Mouse (Mus musculus) NIH3T3 (cell line): Measurements from ENCODE around the gene Ldhd.

Source experiments
- DNase-seq: peaks from one replicate; pipeline ENCODE4 v3.0.0-alpha.2; 2012; ENCODE audit warnings: low read depth

The Ldhd gene

DNA sequence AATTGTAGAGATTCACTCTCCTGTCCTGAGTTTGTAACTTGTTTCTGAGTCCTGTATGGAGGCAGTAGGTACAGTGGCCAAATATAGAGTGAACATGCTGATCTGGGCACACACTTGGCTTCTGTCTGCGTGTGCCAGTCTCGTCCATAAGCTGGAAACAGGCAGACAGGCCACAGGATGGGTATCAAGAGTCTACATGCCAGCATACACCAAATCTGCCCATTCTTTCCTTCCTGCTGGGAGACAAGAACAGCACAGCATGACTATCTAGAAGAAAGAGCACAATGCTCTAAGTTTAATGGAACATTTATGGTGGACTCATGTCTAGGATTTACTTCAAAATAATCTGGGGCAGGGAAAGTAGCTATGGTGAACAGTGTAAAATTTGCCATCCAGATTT, 35.2 kb downstream of the Ldhd start:
- DNase-seq: no peak

DNA sequence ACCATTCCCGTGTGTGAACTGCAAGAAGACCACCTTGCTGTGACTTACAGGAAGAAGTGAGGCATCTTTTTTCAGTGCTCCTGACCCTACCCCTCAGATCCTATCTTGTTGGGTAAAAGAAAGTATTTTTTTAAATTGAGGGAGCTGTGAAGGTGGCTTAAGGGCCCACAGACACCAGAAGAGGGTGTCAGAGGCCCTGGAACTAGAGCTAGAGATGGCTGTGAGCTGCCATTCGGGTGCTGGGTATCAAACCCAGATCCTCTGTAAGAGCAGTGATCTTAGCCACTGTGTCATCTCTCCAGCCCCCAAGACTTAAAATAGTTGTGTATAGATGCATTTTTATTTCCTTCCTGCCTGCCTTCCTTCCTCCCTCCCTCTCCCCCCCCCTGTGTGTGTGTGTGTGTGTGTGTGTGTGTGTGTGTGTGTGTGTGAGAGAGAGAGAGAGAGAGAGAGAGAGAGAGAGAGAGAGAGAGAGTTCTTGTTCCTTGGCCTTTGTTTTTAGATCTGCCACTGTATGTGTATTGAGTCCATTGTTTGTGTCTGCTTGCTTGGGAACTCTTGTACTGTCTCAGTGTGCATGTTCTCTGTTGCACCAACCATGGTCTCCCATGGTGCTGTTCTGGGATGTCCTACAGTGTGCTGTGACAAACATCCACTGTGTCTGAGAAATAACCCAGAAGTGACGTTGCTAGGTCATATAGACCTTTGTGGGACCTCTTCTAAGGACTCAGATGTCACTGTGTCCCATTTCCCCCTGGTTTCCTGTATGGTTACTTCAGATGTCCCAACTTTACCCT, 35.9 kb downstream of the Ldhd start:
- DNase-seq: no peak

- no peak for DNase-seq
Measured at GRCm38 (mm10) chr8:111592390-111592910, 37.7 kb downstream of the Ldhd start.

- DNase-seq: no peak
Measured at GRCm38 (mm10) chr8:111591176-111591575, 39.0 kb downstream of the Ldhd start.

DNA sequence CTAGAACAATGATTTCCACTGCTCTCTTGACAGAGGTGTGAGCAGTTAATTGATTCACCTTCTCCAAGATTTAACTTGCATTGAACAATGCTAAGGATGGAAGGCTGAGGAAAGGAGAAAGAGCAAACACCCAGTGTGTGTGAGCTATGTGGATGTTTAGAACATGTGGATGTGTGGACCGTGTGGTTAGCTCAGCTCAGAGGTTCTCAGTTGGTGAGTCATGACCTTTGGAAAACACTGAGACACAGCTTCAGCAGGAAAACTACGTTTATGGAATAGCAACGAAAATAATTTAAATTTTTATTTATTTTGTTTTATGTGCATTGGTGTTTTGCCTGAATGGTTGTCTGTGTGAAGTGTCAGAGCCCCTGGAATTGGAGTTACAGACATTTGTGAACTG, 40.0 kb downstream of the Ldhd start:
- peak; percentile 55 for DNase-seq

DNA sequence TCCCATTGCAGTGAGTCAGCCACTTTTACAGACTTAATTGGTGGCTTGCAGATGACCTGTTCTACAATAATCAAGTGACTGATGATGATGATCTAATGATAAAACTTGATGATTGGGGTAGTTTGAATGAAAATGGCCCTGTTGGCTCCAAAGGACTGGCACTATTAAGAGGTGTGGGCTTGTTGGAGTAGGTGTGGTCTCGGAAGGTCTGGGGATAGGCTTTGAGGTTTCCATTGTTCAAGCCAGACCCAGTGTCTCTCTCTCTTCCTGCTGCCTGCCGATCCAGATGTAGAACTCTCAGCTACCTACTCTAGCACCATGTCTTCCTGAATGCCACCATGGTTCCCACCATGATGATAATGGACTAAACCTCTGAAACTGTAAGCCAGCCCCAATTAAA, 41.8 kb downstream of the Ldhd start:
- no peak for DNase-seq

GRCm38 (mm10) chr8:111587545-111588094, 42.6 kb downstream of the Ldhd start:
- no peak for DNase-seq

DNA sequence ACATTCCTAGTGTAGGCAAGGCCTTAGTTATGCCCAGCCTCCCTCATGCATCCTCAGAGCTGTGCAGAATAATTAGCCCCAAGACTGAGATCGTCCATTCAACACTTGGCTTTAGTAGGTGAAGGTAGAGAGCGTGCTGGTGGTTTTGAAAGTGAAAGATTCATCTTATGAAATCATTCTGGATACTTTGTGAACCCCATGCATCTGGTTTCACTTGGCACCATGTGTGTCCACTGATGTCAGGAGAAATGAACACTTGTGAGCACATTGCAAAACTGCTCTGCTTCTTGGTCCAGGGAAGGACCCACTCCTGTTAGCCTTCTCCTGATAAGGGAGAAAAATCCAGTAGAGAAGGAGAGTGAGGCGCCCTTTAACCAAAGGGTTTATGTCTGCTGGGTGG, 45.2 kb downstream of the Ldhd start:
- peak; percentile 80 for DNase-seq

DNA sequence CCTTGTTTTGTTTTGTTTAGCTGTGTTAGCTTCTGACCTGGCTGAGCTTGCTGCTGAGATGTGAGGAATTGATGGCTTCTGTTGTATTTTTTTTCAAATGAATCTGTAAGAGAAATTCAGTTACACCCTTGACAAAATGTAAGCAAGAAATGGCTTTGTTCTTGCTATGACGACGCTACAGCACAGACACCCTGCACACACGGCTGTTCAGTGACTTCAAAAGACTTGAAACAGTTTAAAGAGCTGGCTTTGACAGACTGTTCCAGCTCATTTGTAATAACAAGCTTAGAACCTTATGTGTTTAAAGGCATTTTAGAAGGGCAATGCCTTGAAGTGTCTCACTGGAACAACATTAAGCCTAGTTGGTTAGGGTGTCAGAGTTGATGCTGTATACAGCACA, 47.8 kb downstream of the Ldhd start:
- DNase-seq: no peak

DNA sequence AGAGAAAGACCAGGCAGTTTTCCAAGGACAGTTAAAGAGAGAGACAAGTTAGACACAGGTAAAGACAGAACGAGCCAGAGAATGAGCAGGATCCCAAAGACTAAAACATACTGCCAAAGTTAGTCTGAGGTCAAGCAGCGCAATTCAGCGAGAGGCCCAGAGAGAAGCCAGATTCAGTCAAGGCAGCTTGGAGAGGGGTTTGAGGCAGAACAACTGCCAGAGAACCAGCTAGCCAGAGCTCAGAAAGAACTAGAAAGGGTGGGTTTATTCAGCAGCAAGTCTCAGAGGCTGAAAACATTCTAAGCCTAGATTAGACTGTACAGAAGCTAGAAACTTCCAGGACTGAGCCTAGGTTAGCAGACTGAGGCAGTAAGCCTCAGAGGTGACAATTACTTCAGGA, 49.9 kb downstream of the Ldhd start:
- DNase-seq: no peak

GRCm38 (mm10) chr8:111579318-111579717, 50.9 kb downstream of the Ldhd start:
- DNase-seq: no peak

- no peak for DNase-seq
Measured at GRCm38 (mm10) chr8:111577880-111578533, 52.2 kb downstream of the Ldhd start.

DNA sequence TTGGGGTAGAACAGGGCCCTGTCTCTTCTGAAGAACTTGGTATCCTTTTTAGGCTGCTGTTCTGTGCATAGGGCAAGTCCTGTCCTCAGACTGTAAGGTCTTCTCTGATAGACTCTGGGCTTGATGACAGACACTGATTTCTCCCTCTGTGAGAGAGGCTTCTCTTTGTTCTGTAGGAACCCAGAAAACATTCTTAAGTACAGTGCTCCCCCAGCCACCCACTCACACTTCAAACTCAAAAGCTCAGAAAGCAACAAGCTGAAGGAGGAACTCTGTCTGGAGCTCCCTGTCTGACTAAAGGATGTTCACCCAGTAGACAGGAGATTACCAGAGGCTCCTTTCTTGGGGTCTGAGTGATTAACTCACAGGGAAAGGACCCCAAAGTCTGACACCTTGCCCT, 53.7 kb downstream of the Ldhd start:
- no peak for DNase-seq

DNA sequence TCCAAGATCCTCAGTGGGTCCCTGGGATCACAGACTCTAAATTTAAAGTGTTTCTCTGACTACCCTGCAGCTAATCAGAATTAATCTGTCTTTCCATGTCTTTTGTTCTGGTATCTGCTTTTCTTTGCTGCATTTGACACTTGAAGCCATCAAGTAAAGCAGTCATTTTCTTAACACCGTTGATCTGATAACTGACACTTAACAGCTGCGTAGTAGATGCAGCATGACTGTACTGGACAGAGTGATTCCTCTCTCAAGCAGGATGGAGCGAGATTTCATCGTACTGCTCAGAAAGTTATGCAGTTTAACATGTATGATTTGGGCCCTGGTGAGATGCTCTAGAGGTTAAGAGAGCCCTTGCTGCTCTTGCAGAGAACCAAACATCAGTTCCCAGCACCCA, 54.7 kb downstream of the Ldhd start:
- no peak for DNase-seq

- DNase-seq: no peak
Measured at GRCm38 (mm10) chr8:111574016-111574415, 56.2 kb downstream of the Ldhd start.
